Mouse (Mus musculus) stomach, embryonic 14.5 days (tissue): ENCODE data around the gene Unc5cl. TPM values are rescaled to one million over a fixed set of nuclear protein-coding genes. Genes with fewer than 3 reads are reported as not detected.

Source experiments
- ATAC-seq: fragments of 200-750 bp; cut with Nextera tagmentation; 2 replicates; pipeline ENCODE4 v1.8.0; 2017; ENCODE audit warnings: low read depth, moderate TSS enrichment; ENCODE audit not compliant: insufficient number of reproducible peaks, insufficient read depth, low FRiP score
- H3K27ac ChIP-seq: fragments of 300-500 bp; sonication (generic); 2 replicates; pipeline ENCODE4 v1.5.1; 2014; ENCODE audit warnings: mild to moderate bottlenecking, low read length, moderate library complexity, mixed read lengths
- H3K27me3 ChIP-seq: fragments of 300-500 bp; sonication (generic); 2 replicates; pipeline ENCODE4 v1.6.1; 2014; ENCODE audit warnings: low read length, control low read depth, mixed read lengths; ENCODE audit not compliant: control insufficient read depth, insufficient read depth
- H3K36me3 ChIP-seq: fragments of 300-500 bp; sonication (generic); 2 replicates; pipeline ENCODE4 v1.6.1; 2014; ENCODE audit warnings: mild to moderate bottlenecking, control low read depth, low read length, moderate library complexity, mixed read lengths; ENCODE audit not compliant: control insufficient read depth, insufficient read depth
- H3K4me1 ChIP-seq: fragments of 300-500 bp; sonication (generic); 2 replicates; pipeline ENCODE4 v1.6.1; 2014; ENCODE audit warnings: low read length, control low read depth, mixed read lengths; ENCODE audit not compliant: control insufficient read depth, insufficient read depth
- H3K4me2 ChIP-seq: fragments of 300-500 bp; sonication (generic); replicated peaks from 2 replicates; pipeline ENCODE4 v1.6.1; 2014; ENCODE audit warnings: low read depth, low read length, control low read depth
- H3K4me3 ChIP-seq: fragments of 300-500 bp; sonication (generic); 2 replicates; pipeline ENCODE4 v1.5.1; 2014; ENCODE audit warnings: low read depth, low read length, control low read depth
- H3K9ac ChIP-seq: fragments of 300-500 bp; sonication (generic); replicated peaks from 2 replicates; pipeline ENCODE4 v1.6.1; 2014; ENCODE audit warnings: low read depth, mild to moderate bottlenecking, control low read depth, low read length, moderate library complexity, mixed read lengths
- H3K9me3 ChIP-seq: fragments of 300-500 bp; sonication (generic); 2 replicates; pipeline ENCODE4 v1.6.1; 2016; ENCODE audit warnings: low read depth, low read length, control low read depth; ENCODE audit not compliant: control insufficient read depth
- WGBS: fragments of 180-500 bp; shearing (Covaris S2); extraction: QIAGEN DNeasy Blood & Tissue Kit; methylation state at CpG from one replicate; pipeline ENCODE4 v1.1.7; 2014; 5-methylcytosine and 5-hydroxymethylcytosine counted together
- polyA plus RNA-seq: library from polyadenylated mRNA; unstranded; fragments of >200 nt; fragmentation: Nextera tagmentation; extraction: Ambion mirVana; gene quantifications from 2 replicates; pipeline ENCODE4 v1.2.1, GENCODE M21; 2014

Unc5cl gene
- polyA plus RNA-seq, 1 experiment from 2014 or later, result 11.6 TPM

- ATAC-seq, result no peak
- Histone ChIP-seq H3K9ac (no peak overlapping the region), H3K9me3 (no peaks in the 10 kb centered on the region), H3K27ac (no peak overlapping the region), H3K4me2 (no peak overlapping the region), H3K4me1 (no peaks in the 10 kb centered on the region), H3K36me3 (no peaks in the 10 kb centered on the region), H3K4me3 (no peak overlapping the region), H3K27me3 (no peaks in the 10 kb centered on the region)
- WGBS, result 62% methylated on average over 8 of the region's 8 CpGs
These were observed 39.3 kb downstream of the Unc5cl start for GRCm38 (mm10) chr17:48493986-48494385.

GRCm38 (mm10) chr17:48497986-48498385, 43.3 kb downstream of the Unc5cl start:
- ATAC-seq, result no peak
- Histone ChIP-seq H3K9me3 (no peaks in the 10 kb centered on the region), H3K4me2 (no peak overlapping the region), H3K27me3 (no peaks in the 10 kb centered on the region), H3K9ac (no peak overlapping the region), H3K36me3 (no peaks in the 10 kb centered on the region), H3K4me3 (no peak overlapping the region), H3K27ac (no peak overlapping the region), H3K4me1 (no peaks in the 10 kb centered on the region)
- WGBS, result 75% methylated on average over 3 of the region's 3 CpGs

- Histone ChIP-seq H3K4me1 (no peaks in the 10 kb centered on the region), H3K27me3 (no peaks in the 10 kb centered on the region), H3K36me3 (no peaks in the 10 kb centered on the region), H3K4me2 (no peak overlapping the region), H3K27ac (no peak overlapping the region), H3K9me3 (no peaks in the 10 kb centered on the region), H3K4me3 (no peak overlapping the region), H3K9ac (no peak overlapping the region)
- 79% methylated on average over 7 of the region's 7 CpGs for WGBS
- ATAC-seq, result no peak
These were observed 46.2 kb downstream of the Unc5cl start for GRCm38 (mm10) chr17:48500846-48501445.

DNA sequence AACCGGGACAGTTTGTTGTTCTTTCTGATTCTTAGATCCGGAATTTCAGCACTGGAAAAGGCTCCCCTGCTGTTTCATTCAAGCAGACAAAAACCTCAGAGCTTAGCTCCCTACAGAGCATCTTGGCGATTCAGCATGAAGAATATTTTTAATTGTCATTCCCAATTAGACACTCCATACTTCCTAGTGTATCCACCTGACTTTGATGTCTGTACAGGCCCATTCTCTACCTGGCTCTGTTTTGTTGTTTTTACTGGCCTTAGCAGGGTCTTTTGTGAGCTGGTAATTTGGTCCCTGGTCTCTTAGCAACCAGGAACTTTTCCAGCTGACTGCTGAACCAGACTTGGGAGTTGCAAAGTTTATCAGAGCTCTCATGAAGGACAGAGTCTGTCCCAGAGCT, 50.3 kb downstream of the Unc5cl start:
- H3K27me3 ChIP-seq, result no peaks in the 10 kb centered on the region
- 27% methylated on average over 3 of the region's 3 CpGs for WGBS
- no peak for ATAC-seq
- no peak overlapping the region for H3K4me3 ChIP-seq
- H3K27ac ChIP-seq, result no peak overlapping the region
- H3K4me2 ChIP-seq, result no peak overlapping the region
- H3K4me1 ChIP-seq, result no peaks in the 10 kb centered on the region
- H3K36me3 ChIP-seq, result no peaks in the 10 kb centered on the region
- no peaks in the 10 kb centered on the region for H3K9me3 ChIP-seq
- no peak overlapping the region for H3K9ac ChIP-seq

DNA sequence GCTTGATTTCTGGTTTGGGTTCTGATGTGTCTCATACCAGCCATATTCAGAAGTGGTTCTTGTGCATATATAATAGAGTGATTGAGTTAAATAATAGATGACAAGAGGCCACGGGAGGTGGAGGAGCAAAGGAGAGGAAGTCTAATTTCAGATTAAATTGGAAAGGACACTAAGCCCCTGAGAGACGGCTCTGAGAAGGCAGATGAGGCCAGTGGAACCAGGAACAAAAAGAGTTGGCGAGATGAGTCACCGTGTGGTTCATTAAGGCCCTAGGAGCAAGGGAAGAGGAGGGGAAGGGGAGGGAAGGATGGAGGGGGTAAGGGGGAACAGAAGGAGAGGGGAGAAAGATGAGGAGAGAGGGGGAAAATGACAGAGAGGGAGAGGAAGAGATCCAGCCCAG, 52.3 kb downstream of the Unc5cl start:
- H3K9me3 ChIP-seq, result no peaks in the 10 kb centered on the region
- no peaks in the 10 kb centered on the region for H3K4me1 ChIP-seq
- no peaks in the 10 kb centered on the region for H3K27me3 ChIP-seq
- H3K36me3 ChIP-seq, result no peaks in the 10 kb centered on the region
- no peak overlapping the region for H3K9ac ChIP-seq
- H3K4me3 ChIP-seq, result no peak overlapping the region
- WGBS, result 65% methylated on average over 4 of the region's 4 CpGs
- no peak overlapping the region for H3K4me2 ChIP-seq
- no peak overlapping the region for H3K27ac ChIP-seq
- no peak for ATAC-seq

DNA sequence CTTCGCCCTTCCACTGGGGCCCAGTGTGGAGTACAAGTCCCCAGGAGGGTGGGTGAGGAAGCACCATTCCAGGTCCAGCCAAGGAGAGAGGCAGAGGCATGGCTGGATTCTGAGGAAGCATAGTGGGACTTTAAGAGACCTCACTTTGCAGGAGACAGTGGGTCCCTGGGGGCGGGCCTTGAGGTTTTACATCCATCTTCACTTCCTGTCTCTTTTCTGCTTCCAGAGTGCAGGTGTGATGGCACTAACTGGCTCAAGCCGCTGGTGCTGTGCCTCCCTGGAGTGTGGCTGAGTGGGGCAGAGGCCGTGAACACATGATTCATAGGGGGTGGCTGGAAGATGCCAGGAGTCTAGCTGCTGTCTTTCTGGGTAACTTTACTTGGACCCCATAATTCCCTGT, 54.9 kb downstream of the Unc5cl start:
- Histone ChIP-seq H3K4me1 (no peaks in the 10 kb centered on the region), H3K4me3 (no peak overlapping the region), H3K27ac (no peak overlapping the region), H3K4me2 (no peak overlapping the region), H3K27me3 (no peaks in the 10 kb centered on the region), H3K9ac (no peak overlapping the region), H3K9me3 (no peaks in the 10 kb centered on the region), H3K36me3 (no peaks in the 10 kb centered on the region)
- no peak for ATAC-seq
- WGBS, result 74% methylated on average over 4 of the region's 4 CpGs

- H3K9me3 ChIP-seq, result no peaks in the 10 kb centered on the region
- 38% methylated on average over 18 of the region's 18 CpGs for WGBS
- no peak; the same call in 1 of the 2 replicates for ATAC-seq
- no peaks in the 10 kb centered on the region for H3K4me1 ChIP-seq
- H3K4me3 ChIP-seq, result no peak overlapping the region
- no peak overlapping the region for H3K27ac ChIP-seq
- no peaks in the 10 kb centered on the region for H3K27me3 ChIP-seq
- H3K36me3 ChIP-seq, result no peaks in the 10 kb centered on the region
- no peak overlapping the region for H3K4me2 ChIP-seq
- no peak overlapping the region for H3K9ac ChIP-seq
These were observed 58.0 kb downstream of the Unc5cl start for GRCm38 (mm10) chr17:48512614-48513281.

GRCm38 (mm10) chr17:48514613-48515012, 59.9 kb downstream of the Unc5cl start:
- no peak for ATAC-seq

GRCm38 (mm10) chr17:48519046-48519445, 64.3 kb downstream of the Unc5cl start:
- Histone ChIP-seq H3K27ac (no peak overlapping the region), H3K9me3 (no peaks in the 10 kb centered on the region), H3K27me3 (no peaks in the 10 kb centered on the region), H3K9ac (no peak overlapping the region), H3K4me1 (no peaks in the 10 kb centered on the region), H3K4me3 (no peak overlapping the region), H3K36me3 (no peaks in the 10 kb centered on the region), H3K4me2 (no peak overlapping the region)
- WGBS, result 81% methylated on average over 7 of the region's 7 CpGs
- no peak for ATAC-seq

More at GRCm38 (mm10) chr17:48514613-48515012, 59.9 kb downstream of the Unc5cl start:
- no peak overlapping the region for H3K9ac ChIP-seq
- no peaks in the 10 kb centered on the region for H3K27me3 ChIP-seq
- H3K4me3 ChIP-seq, result no peak overlapping the region
- no peak overlapping the region for H3K27ac ChIP-seq
- H3K36me3 ChIP-seq, result no peaks in the 10 kb centered on the region
- no peaks in the 10 kb centered on the region for H3K9me3 ChIP-seq
- H3K4me1 ChIP-seq, result no peaks in the 10 kb centered on the region
- H3K4me2 ChIP-seq, result no peak overlapping the region
- 25% methylated on average over 4 of the region's 4 CpGs for WGBS
